Mouse (Mus musculus): Measurements from ENCODE around the gene B230307C23Rik.

DNA sequence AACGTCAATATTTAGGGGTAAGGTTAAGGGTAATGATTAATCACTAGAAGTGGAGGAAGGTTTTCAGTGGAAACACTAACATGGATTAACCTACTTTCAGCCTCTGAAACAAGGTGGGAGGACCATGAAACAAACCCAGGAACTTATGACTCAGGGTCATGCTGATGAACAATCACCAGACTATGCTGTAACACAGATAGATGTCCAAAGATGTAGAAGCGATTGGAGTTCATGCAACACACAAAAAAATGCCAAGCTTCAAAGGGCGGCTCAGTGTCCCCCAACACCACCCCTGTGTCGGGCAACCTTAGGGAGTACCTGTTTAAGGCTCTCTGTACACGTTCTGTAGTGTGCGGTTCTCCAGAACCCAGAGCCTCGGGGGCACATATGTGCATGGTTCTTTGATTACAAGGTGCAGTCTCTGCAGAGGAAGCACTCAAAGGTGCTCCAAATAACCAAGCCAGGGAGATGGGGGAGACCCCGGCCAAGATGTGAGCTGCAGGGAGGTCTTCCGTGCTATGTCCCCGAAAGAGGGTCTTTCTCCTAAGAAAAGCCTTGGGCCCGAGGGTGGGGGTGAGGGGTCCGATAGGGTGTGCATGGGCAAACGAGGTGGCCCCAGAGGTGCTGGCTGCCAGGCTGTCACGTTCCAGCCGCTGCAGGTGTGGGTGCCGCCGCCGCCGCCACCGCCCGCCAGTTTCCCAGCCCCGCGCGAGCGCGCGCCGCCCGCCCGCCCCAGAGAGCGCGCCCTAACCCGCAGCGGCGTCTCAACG is 35.5 kb upstream of the B230307C23Rik start:
- TF ChIP-seq GATA1 (IDR thresholded peaks at IDR 0.05; ENCODE audit: low read length), result no peak
- no peak for TF ChIP-seq TAL1 (IDR thresholded peaks at IDR 0.05; ENCODE audit: low read length)

All from erythroblast, embryonic 14.5 days (primary cell).